Mouse (Mus musculus): ENCODE results near the gene Psg22. TPM values are rescaled to one million over a fixed set of nuclear protein-coding genes. Genes with fewer than 3 reads are reported as not detected.

Gene Psg22
- polyA plus RNA-seq, 1 experiment: 0.19 TPM

Other genes starting within 250 kb of the Psg22 start
- gene Psg26, start 233.9 kb upstream of the Psg22 start, polyA plus RNA-seq (2012; rRNA removed): not detected in 2 replicates
- gene Psg25, start 185.8 kb upstream of the Psg22 start, polyA plus RNA-seq (2012; rRNA removed): not detected in 2 replicates
- not detected in 2 replicates for gene Psg27, start 150.8 kb upstream of the Psg22 start, polyA plus RNA-seq (2012; rRNA removed)
- gene Psg23, start 101.6 kb upstream of the Psg22 start, polyA plus RNA-seq (2012; rRNA removed): not detected in 2 replicates
- gene Psg21, start 61.4 kb upstream of the Psg22 start, polyA plus RNA-seq (2012; rRNA removed): not detected in 2 replicates
- gene Psg20, start 31.9 kb upstream of the Psg22 start, polyA plus RNA-seq (2012; rRNA removed): not detected in 2 replicates
- gene Psg19, start 80.4 kb downstream of the Psg22 start, polyA plus RNA-seq (2012; rRNA removed): not detected in 2 replicates
- gene Psg17, start 103.5 kb downstream of the Psg22 start, polyA plus RNA-seq (2012; rRNA removed): 0.03 and 0.04 TPM in 2 replicates
- 4.8 and 5.6 TPM in 2 replicates for gene Mill2, start 121.9 kb downstream of the Psg22 start, polyA plus RNA-seq (2012; rRNA removed)
- gene Pglyrp1, start 153.2 kb downstream of the Psg22 start, polyA plus RNA-seq (2012; rRNA removed): 2.3 and 5.9 TPM in 2 replicates
- 19.8 and 21.3 TPM in 2 replicates for gene Ccdc61, start 192.3 kb downstream of the Psg22 start, polyA plus RNA-seq (2012; rRNA removed)
- 0.80 and 1.1 TPM in 2 replicates for gene Nova2, start 207.8 kb downstream of the Psg22 start, polyA plus RNA-seq (2012; rRNA removed)